Mouse (Mus musculus) kidney, postnatal 0 days (tissue): Measurements from ENCODE around the gene Csrp1. TPM values are rescaled to one million over a fixed set of nuclear protein-coding genes. Genes with fewer than 3 reads are reported as not detected.

Source experiments
- ATAC-seq: fragments of 200-750 bp; cut with Nextera tagmentation; replicated peaks from 2 replicates; pipeline ENCODE4 v1.8.0; 2017; ENCODE audit warnings: low read depth, moderate number of reproducible peaks, moderate TSS enrichment, moderate library complexity; ENCODE audit not compliant: low FRiP score
- DNase-seq: peaks from one replicate; pipeline ENCODE4 v3.0.0-alpha.2; 2016; ENCODE audit warnings: low spot score
- H3K27ac ChIP-seq: fragments of 300-500 bp; sonication (generic); 2 replicates; pipeline ENCODE4 v1.5.1; 2014; ENCODE audit warnings: mild to moderate bottlenecking
- H3K27me3 ChIP-seq: fragments of 300-500 bp; sonication (generic); 2 replicates; pipeline ENCODE4 v1.6.1; 2014; ENCODE audit warnings: low read length, mixed read lengths; ENCODE audit not compliant: insufficient read depth
- H3K36me3 ChIP-seq: fragments of 300-500 bp; sonication (generic); 2 replicates; pipeline ENCODE4 v1.6.1; 2014; ENCODE audit warnings: low read length, mixed read lengths; ENCODE audit not compliant: insufficient read depth
- H3K4me1 ChIP-seq: fragments of 300-500 bp; sonication (generic); replicated peaks from 2 replicates; pipeline ENCODE4 v1.6.1; 2014; ENCODE audit warnings: antibody characterized with exemption, low read length, mixed read lengths; ENCODE audit not compliant: insufficient read depth
- H3K4me2 ChIP-seq: fragments of 300-500 bp; sonication (generic); 2 replicates; pipeline ENCODE4 v1.6.1; 2014; ENCODE audit warnings: mild to moderate bottlenecking, low read length, moderate library complexity, mixed read lengths
- H3K4me3 ChIP-seq: fragments of 300-500 bp; sonication (generic); replicated peaks from 2 replicates; pipeline ENCODE4 v1.5.1; 2014; ENCODE audit warnings: low read depth, low read length
- H3K9ac ChIP-seq: fragments of 300-500 bp; sonication (generic); 2 replicates; pipeline ENCODE4 v1.6.1; 2014; ENCODE audit warnings: low read depth, low read length
- H3K9me3 ChIP-seq: fragments of 300-500 bp; sonication (generic); replicated peaks from 2 replicates; pipeline ENCODE4 v1.6.1; 2016; ENCODE audit warnings: low read length, inconsistent platforms, mixed read lengths
- CTCF ChIP-seq: IDR thresholded peaks from 2 replicates; pipeline ENCODE4 v1.5.1; 2016; ENCODE audit warnings: antibody characterized with exemption, low read depth, mild to moderate bottlenecking, moderate library complexity
- WGBS: fragments of 180-500 bp; shearing (Covaris S2); extraction: QIAGEN DNeasy Blood & Tissue Kit; methylation state at CpG from one replicate; pipeline ENCODE4 v1.1.7; 2014; 5-methylcytosine and 5-hydroxymethylcytosine counted together
- polyA plus RNA-seq: library from polyadenylated mRNA; unstranded; fragments of >200 nt; fragmentation: Nextera tagmentation; extraction: Ambion mirVana; gene quantifications from 2 replicates; pipeline ENCODE4 v1.2.1, GENCODE M21; 2015

Gene Csrp1
- polyA plus RNA-seq, 1 experiment from 2014 or later: 189 TPM

DNA sequence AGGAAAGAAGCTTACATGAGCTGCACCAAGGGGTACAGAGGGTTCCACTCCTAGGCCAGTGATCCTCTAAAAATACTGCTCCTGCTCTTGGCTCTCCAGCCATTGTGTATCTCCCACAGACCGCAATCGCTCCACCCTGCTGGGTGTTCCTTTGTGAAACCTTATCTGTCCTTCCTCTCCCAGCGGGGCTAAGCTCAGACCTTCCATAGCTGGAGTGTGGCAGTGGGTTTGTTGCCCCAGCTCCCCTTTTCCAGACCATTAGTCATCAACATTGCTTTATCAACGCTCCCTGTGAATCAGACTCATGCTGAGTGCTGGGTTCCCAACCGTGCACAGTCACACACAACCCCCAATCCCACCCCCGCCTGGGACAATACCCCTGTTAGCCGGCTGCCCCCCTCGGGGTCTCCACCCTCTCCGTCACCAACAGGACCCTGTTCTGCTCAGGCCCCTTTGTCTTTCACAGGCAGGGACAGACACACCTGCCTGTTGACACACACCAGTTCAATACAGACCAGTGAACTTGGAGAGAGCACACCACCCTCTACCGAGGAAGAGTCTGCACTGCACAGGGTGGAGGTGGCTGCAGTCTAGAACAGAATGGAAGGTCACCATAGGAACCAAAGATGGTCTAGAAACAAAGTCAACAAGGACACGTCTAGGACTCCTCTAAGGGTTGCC, 44.3 kb upstream of the Csrp1 start:
- Histone ChIP-seq H3K27ac (no peak overlapping the region), H3K36me3 (no peaks in the 10 kb centered on the region), H3K4me2 (no peak overlapping the region), H3K4me1 (peaks cover 9% of the 10 kb centered on the region), H3K9ac (no peak overlapping the region), H3K27me3 (no peaks in the 10 kb centered on the region), H3K4me3 (no peak overlapping the region), H3K9me3 (no peaks in the 10 kb centered on the region)
- ATAC-seq (peak; percentile 55), DNase-seq (no peak)
- peak; percentile 40; the same call in 1 of the 2 replicates for TF ChIP-seq CTCF
- WGBS: 41% methylated on average over 11 of the region's 11 CpGs

DNA sequence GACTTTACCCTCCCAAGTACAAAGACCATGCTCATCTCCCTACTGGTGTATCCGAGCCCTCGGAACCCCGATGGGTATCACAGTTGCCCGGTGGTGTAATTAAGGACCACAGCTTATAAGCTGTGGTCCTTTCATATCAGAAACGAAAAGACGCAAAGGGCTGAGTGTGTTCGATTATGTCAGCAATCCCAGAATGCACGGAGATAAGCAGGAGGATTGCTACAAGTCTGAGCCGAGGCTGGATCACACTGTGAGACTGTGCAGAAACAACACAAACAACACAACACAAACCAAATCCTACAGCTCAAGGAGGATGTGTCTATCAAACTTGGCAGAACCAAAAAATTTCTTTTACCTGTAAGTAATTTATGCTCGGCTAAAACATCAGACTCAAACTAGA, 43.6 kb upstream of the Csrp1 start:
- no peaks in the 10 kb centered on the region for H3K36me3 ChIP-seq
- peaks cover 14% of the 10 kb centered on the region for H3K4me1 ChIP-seq
- H3K27ac ChIP-seq: no peak overlapping the region
- no peaks in the 10 kb centered on the region for H3K27me3 ChIP-seq
- H3K4me3 ChIP-seq: no peak overlapping the region
- no peak overlapping the region for H3K4me2 ChIP-seq
- TF ChIP-seq CTCF: no peak
- no peak overlapping the region for H3K9ac ChIP-seq
- WGBS: 87% methylated on average over 10 of the region's 10 CpGs
- ATAC-seq: no peak
- DNase-seq: no peak
- no peaks in the 10 kb centered on the region for H3K9me3 ChIP-seq

DNA sequence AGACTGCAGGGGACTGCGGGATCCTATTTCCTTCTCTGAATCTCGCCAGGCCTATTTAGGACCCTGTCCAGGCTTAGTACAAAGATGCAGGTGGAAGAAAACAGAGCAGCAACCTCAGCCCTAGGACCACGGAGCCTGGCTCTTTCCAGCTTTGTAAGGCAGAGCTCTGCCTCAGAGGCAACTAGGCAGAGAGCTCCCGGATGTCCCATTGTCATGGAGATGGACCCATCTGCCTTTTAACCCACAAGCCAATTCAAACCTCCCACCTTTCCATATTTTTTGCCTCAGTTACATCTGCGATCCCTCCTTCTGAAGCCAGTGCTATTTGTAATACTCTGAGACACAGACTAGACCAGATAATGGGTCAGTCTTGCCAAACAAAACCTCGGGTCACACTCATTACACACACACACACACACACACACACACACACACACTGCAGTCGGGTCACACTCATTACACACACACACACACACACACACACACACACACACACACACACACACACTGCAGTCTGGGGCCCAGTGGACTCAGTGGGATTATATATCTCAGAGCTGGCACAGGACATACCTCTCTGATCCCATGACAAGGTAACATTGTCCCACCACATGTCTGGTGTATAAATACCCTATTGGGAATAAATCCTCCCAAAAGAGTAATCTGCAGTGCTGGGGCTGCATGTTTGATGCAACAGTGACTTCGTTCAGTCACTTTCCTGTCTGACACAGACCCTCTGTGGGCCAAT, 42.8 kb upstream of the Csrp1 start:
- Histone ChIP-seq H3K36me3 (no peaks in the 10 kb centered on the region), H3K27me3 (no peaks in the 10 kb centered on the region), H3K9ac (no peak overlapping the region), H3K27ac (no peak overlapping the region), H3K4me2 (no peak overlapping the region), H3K4me1 (peaks cover 15% of the 10 kb centered on the region), H3K4me3 (no peak overlapping the region), H3K9me3 (no peaks in the 10 kb centered on the region)
- DNase-seq: no peak
- no peak for ATAC-seq
- TF ChIP-seq CTCF: no peak
- WGBS: 53% methylated on average over 7 of the region's 8 CpGs

DNA sequence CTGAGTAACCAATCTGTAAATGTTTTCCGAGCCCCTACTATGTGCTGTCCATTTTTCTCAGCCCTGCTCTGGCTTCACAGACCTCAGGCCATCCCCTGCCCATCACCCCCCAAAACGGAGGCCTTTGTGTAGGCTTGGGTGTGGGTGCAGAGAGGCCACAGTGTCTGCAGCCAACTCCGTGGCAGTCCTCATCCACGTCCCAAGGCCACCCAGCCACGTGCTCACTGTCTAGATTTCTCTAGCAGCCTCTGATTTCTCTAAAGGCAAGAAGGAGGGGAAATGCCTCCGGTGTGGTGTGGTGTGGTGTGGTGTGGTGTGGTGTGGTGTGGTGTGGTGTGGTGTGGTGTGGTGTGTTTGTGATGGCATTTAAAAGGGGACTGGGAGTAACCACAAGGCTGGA, 41.7 kb upstream of the Csrp1 start:
- Histone ChIP-seq H3K4me1 (peaks cover 13% of the 10 kb centered on the region), H3K9me3 (no peaks in the 10 kb centered on the region), H3K36me3 (no peaks in the 10 kb centered on the region), H3K27me3 (no peaks in the 10 kb centered on the region), H3K27ac (no peak overlapping the region), H3K4me3 (no peak overlapping the region), H3K9ac (no peak overlapping the region), H3K4me2 (no peak overlapping the region)
- no peak for ATAC-seq
- DNase-seq: no peak
- TF ChIP-seq CTCF: no peak
- WGBS: 81% methylated on average over 6 of the region's 6 CpGs

DNA sequence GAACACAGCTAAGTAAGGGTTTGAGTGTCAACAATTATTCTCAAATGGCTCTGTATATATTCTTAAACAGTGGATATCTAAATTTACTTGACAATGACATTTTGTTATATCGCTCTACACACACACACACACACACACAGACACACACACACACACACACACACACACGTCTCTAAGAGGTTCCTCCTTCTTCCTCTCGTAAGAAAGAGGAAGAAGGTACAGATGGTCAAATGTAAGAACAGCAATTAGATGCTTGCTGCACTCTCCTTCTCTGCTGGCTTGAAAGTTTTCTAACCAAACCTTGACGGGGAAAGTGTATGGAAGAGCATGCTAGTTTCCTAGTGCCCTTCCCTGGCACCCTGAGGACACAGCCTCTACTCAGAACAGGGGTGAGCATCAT, 39.1 kb upstream of the Csrp1 start:
- no peak overlapping the region for H3K9ac ChIP-seq
- TF ChIP-seq CTCF: no peak
- H3K27me3 ChIP-seq: no peaks in the 10 kb centered on the region
- ATAC-seq (no peak), DNase-seq (no peak)
- H3K4me3 ChIP-seq: no peak overlapping the region
- no peak overlapping the region for H3K4me2 ChIP-seq
- H3K27ac ChIP-seq: peak overlapping the region; percentile 78
- no peaks in the 10 kb centered on the region for H3K36me3 ChIP-seq
- no peaks in the 10 kb centered on the region for H3K9me3 ChIP-seq
- H3K4me1 ChIP-seq: peaks cover 6% of the 10 kb centered on the region; the same call in 1 of the 2 replicates
- WGBS: 62% methylated on average over 4 of the region's 4 CpGs

DNA sequence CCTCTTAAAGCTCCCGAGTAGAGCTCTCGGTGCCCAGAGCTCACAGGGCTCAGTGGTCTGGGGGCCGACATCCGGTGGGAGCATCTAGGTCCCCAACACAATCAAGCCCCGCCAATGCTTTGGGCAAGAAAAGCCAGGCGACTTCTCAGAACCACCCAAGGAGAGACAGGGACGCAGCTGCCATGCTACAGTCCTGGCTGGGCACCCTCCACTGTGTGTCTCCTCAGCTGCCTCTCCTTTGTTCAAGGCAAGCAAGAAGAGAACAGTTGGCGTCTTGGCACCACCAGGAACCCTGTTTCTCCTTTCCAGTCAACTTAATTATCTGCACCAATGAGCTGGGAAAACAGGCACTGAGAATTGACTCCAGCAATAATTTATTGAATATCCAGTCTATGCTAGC, 38.7 kb upstream of the Csrp1 start:
- ATAC-seq (no peak; the same call in 1 of the 2 replicates), DNase-seq (peak; percentile 49)
- Histone ChIP-seq H3K9ac (no peak overlapping the region), H3K9me3 (no peaks in the 10 kb centered on the region), H3K27ac (peak overlapping the region; percentile 78), H3K27me3 (no peaks in the 10 kb centered on the region), H3K4me3 (no peak overlapping the region), H3K4me2 (no peak overlapping the region), H3K36me3 (no peaks in the 10 kb centered on the region), H3K4me1 (peaks cover 6% of the 10 kb centered on the region)
- TF ChIP-seq CTCF: no peak
- 63% methylated on average over 8 of the region's 8 CpGs for WGBS
